Mouse (Mus musculus) cortical plate, adult 2 months (tissue): ENCODE results near the gene Bmp8a.
"Not testable (repeated sequence)": the region's sequence is repeated elsewhere in the genome, so short reads cannot be mapped to it uniquely, and the experiment has no call there.

Experiments used
- CTCF ChIP-seq: fragments of 200-500 bp; IDR thresholded peaks from 2 replicates; pipeline ENCODE4 v1.5.1; 2011; ENCODE audit warnings: mild to moderate bottlenecking, control low read depth, low read length; ENCODE audit not compliant: insufficient read depth; ENCODE audit errors: extremely low read depth
- POLR2A ChIP-seq: fragments of 200-500 bp; IDR thresholded peaks from 2 replicates; pipeline ENCODE4 v1.6.1; 2011; ENCODE audit warnings: mild to moderate bottlenecking, low read length, control low read depth; ENCODE audit not compliant: insufficient read depth; ENCODE audit errors: extremely low read depth

DNA sequence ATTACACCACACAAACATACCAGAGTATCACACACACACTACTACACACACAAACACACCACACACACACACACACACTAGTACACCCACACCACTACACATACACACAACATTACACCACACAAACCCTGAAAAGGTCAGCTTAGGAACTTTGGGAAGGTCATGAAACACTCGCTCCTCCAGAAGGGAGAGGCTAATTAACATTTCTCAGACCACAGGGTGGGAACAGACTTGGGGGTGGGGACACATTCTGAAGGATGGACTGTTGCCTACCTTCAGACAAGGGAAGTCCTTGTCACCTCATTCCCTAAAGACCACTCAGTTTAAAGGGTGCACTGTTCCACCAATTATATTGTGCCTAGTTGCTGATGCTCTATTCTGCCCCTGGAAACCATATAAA lies 11.1 kb downstream of the Bmp8a start:
- TF ChIP-seq CTCF, POLR2A: not testable (repeated sequence)
